In genomic region chr9:94534226-94534625, GRCm38 (mm10) we compare ENCODE assay signal across 9 mouse cellular contexts. TPM values are rescaled to one million over a fixed set of nuclear protein-coding genes. Genes with fewer than 3 reads are reported as not detected.
DNase-seq lines count a peak whose midpoint lies in the region; ATAC-seq lines count a peak whose summit lies in the region.
"Had no signal": no experiment of that assay in that cellular context is flagged by ENCODE, and none has a peak within 500 bp of the region (broad histone marks: within the 10 kb centered on the region; RNA-seq: fewer than 3 reads in every experiment).

No protein-coding gene starts in this region.

- no peaks in the 10 kb centered on the region for H3K36me3 ChIP-seq in heart, embryonic 13.5 days
- H3K36me3 ChIP-seq in forebrain, embryonic 16.5 days (ENCODE audit: control insufficient read depth, insufficient read depth): no peaks in the 10 kb centered on the region
- H3K36me3 ChIP-seq in midbrain, embryonic 10.5 days: no peaks in the 10 kb centered on the region

- H3K9ac ChIP-seq in heart, embryonic 13.5 days: peak overlapping the region; percentile 71
- 0 out of 2 replicates have a peak overlapping the region, but pooled peaks have one; percentile 32 for H3K9ac ChIP-seq in forebrain, embryonic 16.5 days (replicated peaks; ENCODE audit: low read depth, low read length)

- H3K9me3 ChIP-seq in heart, embryonic 13.5 days: no peaks in the 10 kb centered on the region
- no peaks in the 10 kb centered on the region for H3K9me3 ChIP-seq in forebrain, embryonic 16.5 days (ENCODE audit: control insufficient read depth, low read length)
- no peaks in the 10 kb centered on the region for H3K9me3 ChIP-seq in midbrain, embryonic 10.5 days (replicated peaks)

- ATAC-seq in heart, embryonic 13.5 days (ENCODE audit: extremely low read depth, insufficient number of reproducible peaks, low FRiP score, low TSS enrichment): no peak
- no peak for ATAC-seq in forebrain, embryonic 16.5 days

- H3K27me3 ChIP-seq in heart, embryonic 13.5 days (replicated peaks): no peaks in the 10 kb centered on the region
- H3K27me3 ChIP-seq in forebrain, embryonic 16.5 days (replicated peaks; ENCODE audit: control insufficient read depth, insufficient read depth, low read length): no peaks in the 10 kb centered on the region
- no peaks in the 10 kb centered on the region for H3K27me3 ChIP-seq in midbrain, embryonic 10.5 days (ENCODE audit: low read depth, poor library complexity, severe bottlenecking)

- 35% methylated on average over 2 of the region's 2 CpGs for WGBS in heart, embryonic 13.5 days
- WGBS in forebrain, embryonic 16.5 days: 69% methylated on average over 2 of the region's 2 CpGs
- 75% methylated on average over 2 of the region's 2 CpGs for WGBS in midbrain, embryonic 10.5 days

- H3K27ac ChIP-seq in heart, embryonic 13.5 days (replicated peaks): peak overlapping the region; percentile 75
- no peak overlapping the region for H3K27ac ChIP-seq in forebrain, embryonic 16.5 days (ENCODE audit: low read length)
- H3K27ac ChIP-seq in midbrain, embryonic 10.5 days (replicated peaks): 0 out of 2 replicates have a peak overlapping the region, but pooled peaks have one; percentile 7

- H3K4me2 ChIP-seq in heart, embryonic 13.5 days: peak overlapping the region; percentile 82
- H3K4me2 ChIP-seq in forebrain, embryonic 16.5 days (ENCODE audit: low read length): peak overlapping the region; percentile 30

- H3K4me1 ChIP-seq in heart, embryonic 13.5 days: peaks cover 61% of the 10 kb centered on the region
- H3K4me1 ChIP-seq in forebrain, embryonic 16.5 days (replicated peaks; ENCODE audit: control insufficient read depth, insufficient read depth, low read length): peaks cover 26% of the 10 kb centered on the region
- H3K4me1 ChIP-seq in midbrain, embryonic 10.5 days: peaks cover 55% of the 10 kb centered on the region

- no peak for DNase-seq in heart, adult 9 months (ENCODE audit: low spot score in 2 of 2)
- peak; percentile 31 for DNase-seq in A20 (ENCODE audit: low read depth, low spot score)
- no peak for DNase-seq in midbrain, embryonic 10.5 days (ENCODE audit: low spot score)
- no peak for DNase-seq in right cerebral cortex, postnatal 14 days
- no peak for DNase-seq in adrenal gland, adult 8-10 months
- no peak for DNase-seq in right cerebral cortex, postnatal 36 days (ENCODE audit: low spot score in 2 of 2)
- DNase-seq: layer of hippocampus, postnatal 36 days had no signal

- peak overlapping the region; percentile 36 for H3K4me3 ChIP-seq in heart, embryonic 13.5 days
- peak overlapping the region; percentile 7 for H3K4me3 ChIP-seq in forebrain, embryonic 16.5 days (replicated peaks; ENCODE audit: low read length)
- H3K4me3 ChIP-seq in midbrain, embryonic 10.5 days: peak overlapping the region; percentile 81

RNA-seq across cellular contexts. Expression of gene 1190002N15Rik, which starts 3.7 kb away (rescaled TPM):
- 9.3 and 12.7 TPM in 2 replicates for polyA plus RNA-seq in heart, embryonic 13.5 days (2015; fragmentation: Nextera tagmentation; extraction: Ambion mirVana)
- 4.1 and 4.7 TPM in 2 replicates for polyA plus RNA-seq in forebrain, embryonic 16.5 days (2015; fragmentation: Nextera tagmentation; extraction: Ambion mirVana)
- 6.6 and 6.7 TPM in 2 replicates for polyA plus RNA-seq in midbrain, embryonic 10.5 days (2016; fragmentation: Nextera tagmentation; extraction: Ambion mirVana)
- total RNA-seq in adrenal gland, adult 8-10 months (2022): 10 to 100 TPM; 14.0 to 21.4 (median 17.1) TPM

Comparison
In these comparisons a context has a peak if more than half of its experiments do, and no peak if none do; other contexts are left out.
1. H3K4me3 ChIP-seq: peak in every context shown above with its lines; median percentile 81 in midbrain, embryonic 10.5 days; 36 in heart, embryonic 13.5 days; 7 in forebrain, embryonic 16.5 days.